Comparison of ENCODE assay signal across 8 mouse cellular contexts in the genomic region with DNA sequence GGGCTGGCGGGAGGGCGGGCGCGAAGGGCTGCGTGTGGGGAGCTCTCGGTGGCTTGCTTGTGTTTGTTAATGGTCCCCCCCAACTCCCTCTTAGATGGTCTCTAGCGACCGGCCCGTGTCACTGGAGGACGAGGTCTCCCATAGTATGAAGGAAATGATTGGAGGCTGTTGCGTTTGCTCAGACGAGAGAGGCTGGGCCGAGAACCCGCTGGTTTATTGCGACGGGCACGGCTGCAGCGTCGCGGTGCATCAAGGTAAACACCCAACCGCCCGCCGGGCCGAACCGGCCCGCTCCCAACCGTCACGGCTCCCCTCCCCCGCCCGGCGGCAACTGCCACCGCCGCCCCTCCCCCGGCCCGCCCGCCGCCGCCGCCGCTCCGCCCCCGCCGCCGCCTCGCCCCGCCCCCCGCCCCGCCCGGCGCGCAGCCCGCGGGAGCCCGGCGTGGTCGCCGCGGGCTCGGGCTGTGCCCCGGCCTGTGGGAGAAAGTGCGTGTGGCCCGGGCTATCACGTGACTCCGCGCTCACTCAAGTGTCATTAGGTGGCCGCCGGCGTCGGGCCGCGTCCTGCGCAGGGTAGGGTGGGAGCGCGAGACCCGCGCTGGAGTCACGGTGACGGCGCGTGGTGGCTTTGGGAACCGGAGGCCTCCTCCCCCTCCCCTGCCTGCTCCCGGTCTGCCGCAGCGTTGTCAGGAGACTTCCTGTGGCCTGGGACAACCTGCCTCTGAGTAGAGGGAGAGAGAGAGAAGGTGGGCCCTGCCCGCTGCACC. TPM values are rescaled to one million over a fixed set of nuclear protein-coding genes. Genes with fewer than 3 reads are reported as not detected.
A peak's percentile ranks its signal among the peaks of the same experiment; 100 is the strongest.
DNase-seq lines count a peak whose midpoint lies in the region; ATAC-seq lines count a peak whose summit lies in the region.

No protein-coding gene starts in this region.

- intact Hi-C loops in left cerebral cortex, postnatal 14 days (cut with DNase I): loop anchor here (5.0 kb wide), 1 partner anchor 38 kb away; no protein-coding TSS in a partner anchor

- peak; percentile 85 for DNase-seq in gastrocnemius, postnatal 10 days
- DNase-seq in induced T-regulatory cell, adult 2 months (ENCODE audit: low read depth): peak; percentile 82
- peak; percentile 70 to 73 for DNase-seq in left cerebral cortex, postnatal 14 days (ENCODE audit: low spot score in 2 of 2)
- peak; percentile 52 to 58 for DNase-seq in right cerebral cortex, postnatal 36 days (ENCODE audit: low spot score in 2 of 2)
- peak; percentile 70 to 71 for DNase-seq in urinary bladder, postnatal 4 days (ENCODE audit: low spot score in 2 of 2)

- peak; percentile 33 for ATAC-seq in activated CD4-positive, CD25-positive, alpha-beta regulatory T cell, adult 4 months
- ATAC-seq in common myeloid progenitor, adult 5-6 weeks (replicated peaks; ENCODE audit: low read depth, poor library complexity, severe bottlenecking): peak; percentile 47
- ATAC-seq in megakaryocyte progenitor cell, adult 5-6 weeks (replicated peaks; ENCODE audit: poor library complexity): peak; percentile 52

RNA-seq across cellular contexts. Expression of gene Mllt10, which starts 10.1 kb away (rescaled TPM):
- polyA plus RNA-seq in activated CD4-positive, CD25-positive, alpha-beta regulatory T cell, adult 4 months (2017; shearing (Covaris generic)): 10 to 100 TPM; 34.0 to 36.9 TPM
- 46.1 and 71.7 TPM in 2 replicates for total RNA-seq in common myeloid progenitor, adult 5-6 weeks (2017)
- total RNA-seq in gastrocnemius, postnatal 10 days (2021): 10 to 100 TPM; 21.7 to 33.1 TPM
- 10 to 100 TPM; 47.7 TPM for total RNA-seq in left cerebral cortex, postnatal 14 days (2021)
- total RNA-seq in megakaryocyte progenitor cell, adult 5-6 weeks (2015): 62.3 and 96.1 TPM in 2 replicates
- 41.4 and 57.9 TPM in 2 replicates for total RNA-seq in megakaryocyte progenitor cell, adult 5-6 weeks (2017)

RNA-seq across cellular contexts. Expression of gene Skida1, which starts 16.3 kb away (rescaled TPM):
- polyA plus RNA-seq in activated CD4-positive, CD25-positive, alpha-beta regulatory T cell, adult 4 months (2017; shearing (Covaris generic)): under 1 TPM; 0.25 to 0.48 TPM
- not detected in 2 replicates for total RNA-seq in common myeloid progenitor, adult 5-6 weeks (2017)
- total RNA-seq in gastrocnemius, postnatal 10 days (2021): 1 to 10 TPM; 2.0 to 2.1 TPM
- total RNA-seq in left cerebral cortex, postnatal 14 days (2021): 1 to 10 TPM; 7.1 to 8.1 TPM
- not detected in 2 replicates for total RNA-seq in megakaryocyte progenitor cell, adult 5-6 weeks (2015)
- total RNA-seq in megakaryocyte progenitor cell, adult 5-6 weeks (2017): 0.14 TPM in 1 of 2 replicates, not detected in the other

RNA-seq across cellular contexts. Expression of gene A930004D18Rik, which starts 27.6 kb away (rescaled TPM):
- polyA plus RNA-seq in activated CD4-positive, CD25-positive, alpha-beta regulatory T cell, adult 4 months (2017; shearing (Covaris generic)): 1 to 10 TPM; 2.3 to 2.9 TPM
- total RNA-seq in common myeloid progenitor, adult 5-6 weeks (2017): 0.27 TPM in 1 of 2 replicates, not detected in the other
- 1 to 10 TPM; 2.2 to 2.7 TPM for total RNA-seq in gastrocnemius, postnatal 10 days (2021)
- total RNA-seq in left cerebral cortex, postnatal 14 days (2021): 1 to 10 TPM; 1.5 to 1.6 TPM
- not detected in 2 replicates for total RNA-seq in megakaryocyte progenitor cell, adult 5-6 weeks (2015)
- total RNA-seq in megakaryocyte progenitor cell, adult 5-6 weeks (2017): not detected in 2 replicates

Comparison
In these comparisons a context has a peak if more than half of its experiments do, and no peak if none do; other contexts are left out.
1. Peak in every context shown above with its lines: DNase-seq and ATAC-seq.